Mouse (Mus musculus): ENCODE measurements around the gene Fancl.
"Not testable (repeated sequence)": the region's sequence is repeated elsewhere in the genome, so short reads cannot be mapped to it uniquely, and the experiment has no call there.

Fancl gene

GRCm38 (mm10) chr11:26385971-26386370 is at the start of gene Fancl:
TSS of gene Fancl (plus strand) at chr11:26386135.
- DNase-seq (ENCODE audit: low spot score in 2 of 2) = no peak

GRCm38 (mm10) chr11:26336848-26337247 is 49.1 kb upstream of the Fancl start:
- no peak for DNase-seq (ENCODE audit: low spot score in 2 of 2)

- not testable (repeated sequence) for DNase-seq (ENCODE audit: low spot score in 2 of 2)
These were observed 15.8 kb upstream of the Fancl start for GRCm38 (mm10) chr11:26370176-26370575.

- DNase-seq (ENCODE audit: low spot score in 2 of 2) = not testable (repeated sequence)
These were observed 14.0 kb upstream of the Fancl start for GRCm38 (mm10) chr11:26371980-26372379.

- no peak for DNase-seq (ENCODE audit: low spot score in 2 of 2)
These were observed 11.8 kb upstream of the Fancl start for GRCm38 (mm10) chr11:26374132-26374531.

GRCm38 (mm10) chr11:26378074-26378473 is 7.9 kb upstream of the Fancl start:
- no peak for DNase-seq (ENCODE audit: low spot score in 2 of 2)

GRCm38 (mm10) chr11:26381499-26381898 is 4.4 kb upstream of the Fancl start:
- no peak for DNase-seq (ENCODE audit: low spot score in 2 of 2)

- DNase-seq (ENCODE audit: low spot score in 2 of 2) = no peak
These were observed 743 bp downstream of the Fancl start for GRCm38 (mm10) chr11:26386678-26387077.

- DNase-seq (ENCODE audit: low spot score in 2 of 2) = peak; percentile 88
These were observed 1.2 kb downstream of the Fancl start for GRCm38 (mm10) chr11:26387087-26387611.

- no peak for DNase-seq (ENCODE audit: low spot score in 2 of 2)
These were observed 9.6 kb downstream of the Fancl start for GRCm38 (mm10) chr11:26395561-26395960.

- no peak for DNase-seq (ENCODE audit: low spot score in 2 of 2)
These were observed 27.0 kb downstream of the Fancl start for GRCm38 (mm10) chr11:26412972-26413371.

- DNase-seq (ENCODE audit: low spot score in 2 of 2) = no peak
These were observed 35.5 kb downstream of the Fancl start for GRCm38 (mm10) chr11:26421472-26421871.

GRCm38 (mm10) chr11:26434229-26434628 is 48.3 kb downstream of the Fancl start:
- DNase-seq (ENCODE audit: low spot score in 2 of 2) = no peak

GRCm38 (mm10) chr11:26437818-26438217 is 51.9 kb downstream of the Fancl start:
- no peak for DNase-seq (ENCODE audit: low spot score in 2 of 2)

- no peak for DNase-seq (ENCODE audit: low spot score in 2 of 2)
These were observed 55.2 kb downstream of the Fancl start for GRCm38 (mm10) chr11:26441121-26441520.

GRCm38 (mm10) chr11:26444374-26444773 is 58.4 kb downstream of the Fancl start:
- no peak for DNase-seq (ENCODE audit: low spot score in 2 of 2)

- DNase-seq (ENCODE audit: low spot score in 2 of 2) = no peak
These were observed 63.9 kb downstream of the Fancl start for GRCm38 (mm10) chr11:26449789-26450188.

GRCm38 (mm10) chr11:26450636-26451035 is 64.7 kb downstream of the Fancl start:
- DNase-seq (ENCODE audit: low spot score in 2 of 2) = no peak

GRCm38 (mm10) chr11:26451228-26451627 is 65.3 kb downstream of the Fancl start:
- no peak for DNase-seq (ENCODE audit: low spot score in 2 of 2)

GRCm38 (mm10) chr11:26452693-26453092 is 66.8 kb downstream of the Fancl start:
- DNase-seq (ENCODE audit: low spot score in 2 of 2) = no peak

- DNase-seq (ENCODE audit: low spot score in 2 of 2) = no peak
These were observed 68.1 kb downstream of the Fancl start for GRCm38 (mm10) chr11:26454081-26454480.

- no peak for DNase-seq (ENCODE audit: low spot score in 2 of 2)
These were observed 91.3 kb downstream of the Fancl start for GRCm38 (mm10) chr11:26477037-26477739.

- DNase-seq (ENCODE audit: low spot score in 2 of 2) = no peak
These were observed 95.8 kb downstream of the Fancl start for GRCm38 (mm10) chr11:26481691-26482242.
